In the genomic region with DNA sequence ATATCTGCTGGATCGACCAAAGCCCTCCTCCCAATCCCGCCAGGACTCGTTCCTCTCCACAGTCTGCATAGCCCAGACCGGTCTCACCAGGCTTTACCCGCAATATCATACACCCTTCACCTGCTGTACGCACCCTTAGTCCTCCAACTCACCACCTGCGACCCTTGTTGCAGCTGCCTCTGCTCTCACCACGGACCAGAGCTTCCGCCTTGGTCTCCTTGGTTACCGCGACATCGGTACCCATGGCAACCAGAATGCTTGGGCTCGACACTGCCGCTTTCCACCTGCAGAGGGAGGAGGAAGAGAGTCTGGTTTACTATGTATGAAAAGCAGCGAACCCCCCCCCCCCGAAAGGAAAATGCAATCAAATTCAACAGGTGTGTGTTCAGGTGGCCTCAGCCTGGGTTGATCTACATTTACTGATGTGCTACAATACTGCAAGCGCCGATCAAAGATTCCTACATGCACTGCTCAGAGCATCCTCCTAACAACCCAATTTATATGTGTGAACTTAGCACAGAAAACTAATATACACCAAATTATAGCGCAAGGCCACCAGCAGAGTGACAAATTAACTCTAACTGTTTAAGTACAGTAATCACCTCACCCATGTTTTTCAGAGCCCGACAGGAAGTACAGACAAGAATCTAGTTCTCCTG, we compare ENCODE assay signal across 8 mouse cellular contexts. TPM values are rescaled to one million over a fixed set of nuclear protein-coding genes. Genes with fewer than 3 reads are reported as not detected.
DNase-seq lines count a peak whose midpoint lies in the region; ATAC-seq and TF ChIP-seq lines count a peak whose summit lies in the region.

A gene (minus strand): TSS at position 197 of the 659 bp plus-strand sequence.

- peaks cover 8% of the 10 kb centered on the region for H3K4me1 ChIP-seq in forebrain, embryonic 13.5 days
- H3K4me1 ChIP-seq in intestine, embryonic 15.5 days (replicated peaks) = no peaks in the 10 kb centered on the region
- H3K4me1 ChIP-seq in midbrain, embryonic 11.5 days (ENCODE audit: control insufficient read depth, insufficient read depth, low read length) = no peaks in the 10 kb centered on the region
- peaks cover 2% of the 10 kb centered on the region; the same call in 1 of the 2 replicates for H3K4me1 ChIP-seq in small intestine, adult 2 months (ENCODE audit: control insufficient read depth, insufficient read depth, insufficient read length, low read length)

- no peaks in the 10 kb centered on the region for H3K36me3 ChIP-seq in forebrain, embryonic 13.5 days (ENCODE audit: poor library complexity, severe bottlenecking)
- no peaks in the 10 kb centered on the region for H3K36me3 ChIP-seq in intestine, embryonic 15.5 days
- H3K36me3 ChIP-seq in midbrain, embryonic 11.5 days (ENCODE audit: control insufficient read depth, insufficient read depth, low read length) = no peaks in the 10 kb centered on the region
- H3K36me3 ChIP-seq in small intestine, adult 2 months (ENCODE audit: control insufficient read depth, insufficient read depth, low read length) = no peaks in the 10 kb centered on the region

- H3K9me3 ChIP-seq in forebrain, embryonic 13.5 days (replicated peaks) = no peaks in the 10 kb centered on the region
- no peaks in the 10 kb centered on the region for H3K9me3 ChIP-seq in intestine, embryonic 15.5 days
- no peaks in the 10 kb centered on the region for H3K9me3 ChIP-seq in midbrain, embryonic 11.5 days (ENCODE audit: control insufficient read depth, low read length)

- no peak for TF ChIP-seq CTCF in small intestine, adult 2 months (IDR thresholded peaks at IDR 0.05; ENCODE audit: extremely low read depth, insufficient read length, insufficient replicate concordance, low read depth, low read length)

- WGBS in forebrain, embryonic 13.5 days = 12% methylated on average over 20 of the region's 20 CpGs
- WGBS in intestine, embryonic 15.5 days = 12% methylated on average over 20 of the region's 20 CpGs
- WGBS in midbrain, embryonic 11.5 days = 16% methylated on average over 20 of the region's 20 CpGs
- WGBS in small intestine, adult 2 months = 12% methylated on average over 20 of the region's 20 CpGs

- H3K4me2 ChIP-seq in forebrain, embryonic 13.5 days = peak within 1 kb of the TSS; percentile 76
- peak within 1 kb of the TSS; percentile 57 for H3K4me2 ChIP-seq in intestine, embryonic 15.5 days (replicated peaks)
- peak within 1 kb of the TSS; percentile 63 for H3K4me2 ChIP-seq in midbrain, embryonic 11.5 days

- H3K27ac ChIP-seq in forebrain, embryonic 13.5 days = no peak within 1 kb of the TSS
- H3K27ac ChIP-seq in intestine, embryonic 15.5 days = no peak within 1 kb of the TSS
- H3K27ac ChIP-seq in midbrain, embryonic 11.5 days (ENCODE audit: low read depth, low read length) = no peak within 1 kb of the TSS
- H3K27ac ChIP-seq in small intestine, adult 2 months (ENCODE audit: insufficient read depth, low read depth, low read length) = no peak within 1 kb of the TSS

- intact Hi-C loops in left cerebral cortex, postnatal 4 days (cut with DNase I) = no loop called here

- no peaks in the 10 kb centered on the region for H3K27me3 ChIP-seq in forebrain, embryonic 13.5 days
- no peaks in the 10 kb centered on the region for H3K27me3 ChIP-seq in intestine, embryonic 15.5 days (replicated peaks)
- no peaks in the 10 kb centered on the region for H3K27me3 ChIP-seq in midbrain, embryonic 11.5 days (ENCODE audit: control insufficient read depth, insufficient read depth, low read length)
- H3K27me3 ChIP-seq in small intestine, adult 2 months (ENCODE audit: control insufficient read depth, insufficient read depth, low read length) = no peaks in the 10 kb centered on the region

- peak within 1 kb of the TSS; percentile 43 for H3K4me3 ChIP-seq in forebrain, embryonic 13.5 days
- H3K4me3 ChIP-seq in intestine, embryonic 15.5 days (replicated peaks) = peak within 1 kb of the TSS; percentile 17; the same call in 1 of the 2 replicates
- peak within 1 kb of the TSS; percentile 29 for H3K4me3 ChIP-seq in midbrain, embryonic 11.5 days (ENCODE audit: low read depth, low read length)
- 0 out of 2 replicates have a peak within 1 kb of the TSS, but pooled peaks have one; percentile 24 for H3K4me3 ChIP-seq in small intestine, adult 2 months (ENCODE audit: low read depth, low read length)

- peak; percentile 99 for ATAC-seq in forebrain, embryonic 13.5 days
- ATAC-seq in intestine, embryonic 15.5 days = peak; percentile 99
- peak; percentile 99 for ATAC-seq in midbrain, embryonic 11.5 days (ENCODE audit: low FRiP score)

- DNase-seq in urinary bladder, postnatal 14 days (ENCODE audit: low spot score) = peak; percentile 28
- no peak for DNase-seq in urinary bladder, adult 2 months (ENCODE audit: low spot score)
- peak; percentile 76 for DNase-seq in left cerebral cortex, postnatal 4 days
- DNase-seq in midbrain, embryonic 11.5 days (ENCODE audit: low spot score, missing footprints) = peak; percentile 96
- no peak for DNase-seq in gastrocnemius, adult 18-20 months (ENCODE audit: low spot score)

- peak within 1 kb of the TSS; percentile 52 for H3K9ac ChIP-seq in forebrain, embryonic 13.5 days
- H3K9ac ChIP-seq in intestine, embryonic 15.5 days = no peak within 1 kb of the TSS
- no peak within 1 kb of the TSS for H3K9ac ChIP-seq in midbrain, embryonic 11.5 days (ENCODE audit: low read length)

- no peak for TF ChIP-seq POLR2A in small intestine, adult 2 months (IDR thresholded peaks at IDR 0.05; ENCODE audit: low read depth, low read length)

RNA-seq across cellular contexts. Expression of the gene that starts here (rescaled TPM):
- polyA plus RNA-seq in urinary bladder, adult 2 months (2012; rRNA removed) = 0.06 and 0.10 TPM in 2 replicates
- 0.49 and 1.4 TPM in 2 replicates for polyA plus RNA-seq in forebrain, embryonic 13.5 days (2015; fragmentation: Nextera tagmentation; extraction: Ambion mirVana)
- 0.21 and 0.23 TPM in 2 replicates for polyA plus RNA-seq in intestine, embryonic 15.5 days (2015; fragmentation: Nextera tagmentation; extraction: Ambion mirVana)
- 1 to 10 TPM; 2.3 to 3.0 TPM for total RNA-seq in left cerebral cortex, postnatal 4 days (2021)
- polyA plus RNA-seq in midbrain, embryonic 11.5 days (2014; fragmentation: Nextera tagmentation; extraction: Ambion mirVana) = 0.14 and 0.15 TPM in 2 replicates
- not detected in 2 replicates for polyA plus RNA-seq in small intestine, adult 2 months (2012; rRNA removed)
- not detected for total RNA-seq in gastrocnemius, adult 18-20 months (2021)

Comparison
In these comparisons a context has a peak if more than half of its experiments do, and no peak if none do; other contexts are left out.
1. DNase-seq: peak in urinary bladder, postnatal 14 days (single experiment) and left cerebral cortex, postnatal 4 days (single experiment); none in urinary bladder, adult 2 months (single experiment) and gastrocnemius, adult 18-20 months (single experiment).
2. Peak in ATAC-seq, H3K4me3 ChIP-seq and H3K4me2 ChIP-seq in intestine, embryonic 15.5 days; RNA of the gene not detected or under 1 TPM.
3. Peak in DNase-seq, ATAC-seq, H3K4me3 ChIP-seq and H3K4me2 ChIP-seq in midbrain, embryonic 11.5 days; RNA of the gene not detected or under 1 TPM.
4. Peak in every context shown above with its lines, with median percentiles within 50 percentile points of each other: ATAC-seq, H3K4me2 ChIP-seq and H3K4me3 ChIP-seq.